Mouse (Mus musculus): ENCODE measurements around the gene Rbfox1. TPM values are rescaled to one million over a fixed set of nuclear protein-coding genes. Genes with fewer than 3 reads are reported as not detected.

The Rbfox1 gene
- polyA plus RNA-seq, 1 experiment from 2014 or later, result 339 TPM

DNA sequence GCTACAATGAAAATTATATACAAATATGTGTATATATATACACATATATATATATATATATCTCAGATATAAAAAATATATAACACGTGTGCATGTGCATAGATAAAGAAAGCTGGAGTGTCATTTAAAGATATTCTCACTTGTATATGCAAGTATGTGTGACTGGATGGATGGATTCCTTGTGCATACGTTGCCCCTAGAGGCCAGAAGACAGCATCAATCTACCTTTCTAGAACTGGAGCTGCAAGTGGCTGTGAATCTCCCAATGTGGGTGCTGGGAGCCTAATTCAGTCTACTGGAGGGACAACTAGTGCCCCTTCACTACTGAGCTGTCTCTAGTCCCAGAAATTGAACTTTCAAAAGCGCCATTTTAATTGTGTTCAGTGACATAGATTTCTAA lies 471.8 kb downstream of the Rbfox1 start:
- H3K4me2 ChIP-seq (ENCODE audit: low read depth, low read length), result no peak overlapping the region
- H3K9me3 ChIP-seq (ENCODE audit: control insufficient read depth, low read length), result no peaks in the 10 kb centered on the region
- H3K4me1 ChIP-seq (ENCODE audit: control insufficient read depth, insufficient read depth, low read length), result no peaks in the 10 kb centered on the region
- ATAC-seq (ENCODE audit: low read depth), result no peak
- no peak overlapping the region for H3K9ac ChIP-seq (replicated peaks; ENCODE audit: low read depth, low read length)
- H3K36me3 ChIP-seq (ENCODE audit: control insufficient read depth, insufficient read depth, low read length), result no peaks in the 10 kb centered on the region
- H3K4me3 ChIP-seq (ENCODE audit: low read depth, low read length), result no peak overlapping the region
- WGBS, result 70% methylated on average over 3 of the region's 3 CpGs
- no peak overlapping the region for H3K27ac ChIP-seq (ENCODE audit: low read depth, low read length)
- no peaks in the 10 kb centered on the region for H3K27me3 ChIP-seq (ENCODE audit: control insufficient read depth, insufficient read depth, low read length)

GRCm38 (mm10) chr16:6365793-6366192 lies 480.6 kb downstream of the Rbfox1 start:
- no peaks in the 10 kb centered on the region for H3K27me3 ChIP-seq (ENCODE audit: control insufficient read depth, insufficient read depth, low read length)
- 88% methylated on average over 2 of the region's 2 CpGs for WGBS
- ATAC-seq (ENCODE audit: low read depth), result no peak

DNA sequence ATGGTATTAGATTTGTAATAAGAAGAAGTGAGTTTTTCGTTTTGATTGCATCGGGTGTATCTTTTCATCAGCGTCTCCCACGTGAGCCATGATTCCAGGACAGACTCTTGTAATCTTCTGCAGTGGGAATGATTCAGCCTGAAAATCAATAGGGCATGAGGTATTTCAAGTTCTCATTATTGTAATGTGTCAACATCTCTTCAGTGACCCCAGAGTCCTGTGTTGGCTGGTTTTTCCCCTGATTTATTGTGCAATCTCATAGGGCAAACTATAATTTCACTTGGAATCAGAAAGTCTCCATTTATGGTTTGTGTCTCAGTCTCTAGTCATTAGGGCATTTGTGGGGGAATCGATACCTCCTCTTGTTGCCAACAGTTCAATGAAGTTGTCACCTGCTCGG lies 481.5 kb downstream of the Rbfox1 start:
- ATAC-seq (ENCODE audit: low read depth), result no peak
- WGBS, result 78% methylated on average over 6 of the region's 6 CpGs

More at GRCm38 (mm10) chr16:6365793-6366192, 480.6 kb downstream of the Rbfox1 start:
- Histone ChIP-seq H3K9ac (replicated peaks; ENCODE audit: low read depth, low read length) (no peak overlapping the region), H3K9me3 (ENCODE audit: control insufficient read depth, low read length) (no peaks in the 10 kb centered on the region), H3K36me3 (ENCODE audit: control insufficient read depth, insufficient read depth, low read length) (no peaks in the 10 kb centered on the region), H3K4me1 (ENCODE audit: control insufficient read depth, insufficient read depth, low read length) (no peaks in the 10 kb centered on the region), H3K27ac (ENCODE audit: low read depth, low read length) (no peak overlapping the region), H3K4me3 (ENCODE audit: low read depth, low read length) (no peak overlapping the region), H3K4me2 (ENCODE audit: low read depth, low read length) (no peak overlapping the region)

DNA sequence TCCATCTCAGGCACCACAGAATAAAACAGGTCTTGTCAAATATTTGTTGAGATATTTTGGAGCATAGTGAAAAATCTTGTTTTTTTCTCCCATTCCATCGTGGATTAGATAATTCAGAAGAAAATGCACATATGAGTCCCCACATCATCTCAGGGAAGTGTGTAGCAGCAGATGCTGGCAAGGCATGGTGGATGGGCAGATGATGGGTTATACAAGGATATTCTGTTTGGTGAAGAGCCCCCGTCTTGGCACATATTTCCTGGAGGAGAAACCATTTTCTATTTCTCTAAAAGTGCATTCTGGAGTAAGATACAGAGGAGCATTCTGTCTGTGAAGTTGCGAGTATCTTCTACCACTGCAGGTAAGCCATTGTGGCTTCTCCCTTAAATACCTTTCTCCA lies 495.8 kb downstream of the Rbfox1 start:
- no peak overlapping the region for H3K4me2 ChIP-seq (ENCODE audit: low read depth, low read length)
- no peaks in the 10 kb centered on the region for H3K27me3 ChIP-seq (ENCODE audit: control insufficient read depth, insufficient read depth, low read length)
- no peak overlapping the region for H3K27ac ChIP-seq (ENCODE audit: low read depth, low read length)
- no peak overlapping the region for H3K4me3 ChIP-seq (ENCODE audit: low read depth, low read length)
- no peaks in the 10 kb centered on the region for H3K9me3 ChIP-seq (ENCODE audit: control insufficient read depth, low read length)
- H3K36me3 ChIP-seq (ENCODE audit: control insufficient read depth, insufficient read depth, low read length), result no peaks in the 10 kb centered on the region
- 92% methylated on average over 3 of the region's 3 CpGs for WGBS
- no peak for ATAC-seq (ENCODE audit: low read depth)
- no peak overlapping the region for H3K9ac ChIP-seq (replicated peaks; ENCODE audit: low read depth, low read length)
- peaks cover 13% of the 10 kb centered on the region for H3K4me1 ChIP-seq (ENCODE audit: control insufficient read depth, insufficient read depth, low read length)

More for the DNA sequence above, 481.5 kb downstream of the Rbfox1 start:
- Histone ChIP-seq H3K9ac (replicated peaks; ENCODE audit: low read depth, low read length) (no peak overlapping the region), H3K27ac (ENCODE audit: low read depth, low read length) (no peak overlapping the region), H3K4me2 (ENCODE audit: low read depth, low read length) (no peak overlapping the region), H3K27me3 (ENCODE audit: control insufficient read depth, insufficient read depth, low read length) (no peaks in the 10 kb centered on the region), H3K9me3 (ENCODE audit: control insufficient read depth, low read length) (no peaks in the 10 kb centered on the region), H3K4me3 (ENCODE audit: low read depth, low read length) (no peak overlapping the region), H3K4me1 (ENCODE audit: control insufficient read depth, insufficient read depth, low read length) (no peaks in the 10 kb centered on the region), H3K36me3 (ENCODE audit: control insufficient read depth, insufficient read depth, low read length) (no peaks in the 10 kb centered on the region)

DNA sequence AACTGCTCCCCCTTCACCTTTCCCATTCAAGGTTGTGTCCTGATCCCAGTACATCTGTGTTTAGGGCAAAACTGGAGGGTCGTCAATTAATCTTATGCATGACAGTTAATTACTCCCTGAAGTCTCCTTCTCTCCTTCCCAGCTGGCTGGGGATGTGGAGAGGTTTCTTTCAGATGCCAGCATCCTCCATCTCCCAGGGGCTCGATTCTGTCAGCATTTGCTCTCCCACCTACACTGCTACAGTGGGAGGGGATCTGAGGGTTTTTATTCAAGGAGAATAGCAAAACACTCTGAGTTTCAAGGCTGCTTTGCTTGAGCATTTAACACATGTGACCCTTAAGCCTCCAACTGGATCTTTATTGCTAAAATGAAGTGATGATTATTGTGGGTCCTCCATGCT lies 496.4 kb downstream of the Rbfox1 start:
- Histone ChIP-seq H3K9me3 (ENCODE audit: control insufficient read depth, low read length) (no peaks in the 10 kb centered on the region), H3K9ac (replicated peaks; ENCODE audit: low read depth, low read length) (no peak overlapping the region), H3K27me3 (ENCODE audit: control insufficient read depth, insufficient read depth, low read length) (no peaks in the 10 kb centered on the region), H3K27ac (ENCODE audit: low read depth, low read length) (peak overlapping the region; percentile 48; the same call in 1 of the 2 replicates), H3K4me3 (ENCODE audit: low read depth, low read length) (no peak overlapping the region), H3K4me2 (ENCODE audit: low read depth, low read length) (no peak overlapping the region), H3K4me1 (ENCODE audit: control insufficient read depth, insufficient read depth, low read length) (peaks cover 13% of the 10 kb centered on the region), H3K36me3 (ENCODE audit: control insufficient read depth, insufficient read depth, low read length) (no peaks in the 10 kb centered on the region)
- ATAC-seq (ENCODE audit: low read depth), result no peak
- 55% methylated on average over 2 of the region's 2 CpGs for WGBS

DNA sequence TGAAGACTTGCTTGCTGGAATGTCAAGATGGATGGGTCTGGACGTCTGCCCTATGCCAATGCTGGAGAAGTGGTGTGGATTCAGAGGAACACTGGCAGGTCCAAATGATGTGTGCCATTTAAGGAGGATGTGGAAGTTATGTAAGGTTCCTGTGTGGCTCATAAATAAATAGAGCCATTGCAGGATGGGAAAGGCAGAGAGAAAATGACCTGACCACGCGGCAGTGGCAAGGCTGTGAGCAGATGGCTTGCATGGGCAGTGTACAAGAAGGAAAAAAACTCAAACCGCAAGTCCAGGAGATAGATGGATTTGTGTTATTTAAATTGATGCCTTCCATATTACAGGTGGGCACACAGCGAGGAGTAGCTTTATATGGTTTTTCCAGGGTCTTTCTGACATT lies 497.6 kb downstream of the Rbfox1 start:
- no peaks in the 10 kb centered on the region for H3K9me3 ChIP-seq (ENCODE audit: control insufficient read depth, low read length)
- WGBS, result 88% methylated on average over 5 of the region's 5 CpGs

DNA sequence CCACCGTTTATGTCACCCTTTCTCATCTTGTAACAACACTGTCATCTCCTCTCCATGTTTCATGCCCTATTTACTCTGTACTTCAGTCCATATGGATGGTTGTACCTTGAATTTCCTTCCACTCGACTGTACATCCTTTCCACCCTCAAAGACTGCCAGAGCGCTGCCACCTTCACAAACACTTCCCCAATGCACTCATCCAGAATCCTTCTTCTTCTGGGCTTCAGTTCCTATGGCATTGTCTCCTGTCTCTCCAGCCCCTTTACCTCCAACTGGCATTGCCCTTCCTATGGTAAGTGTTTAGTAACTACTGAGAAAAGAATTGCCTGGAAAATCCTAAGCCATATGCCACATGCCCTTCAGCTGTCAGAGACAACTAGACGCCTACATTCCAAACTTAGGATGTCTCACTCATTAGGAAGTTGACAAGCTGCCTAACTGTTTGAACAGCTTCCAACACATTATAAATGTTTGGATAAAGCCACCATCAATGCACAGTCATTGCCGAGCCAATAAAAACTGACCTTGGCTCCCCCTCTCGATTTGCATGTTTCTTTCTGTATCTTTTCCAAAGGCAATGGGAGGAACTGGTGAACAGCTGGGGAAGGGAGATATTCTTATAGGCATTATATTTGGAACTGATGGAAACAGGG lies 505.2 kb downstream of the Rbfox1 start:
- Histone ChIP-seq H3K4me3 (ENCODE audit: low read depth, low read length) (no peak overlapping the region), H3K27ac (ENCODE audit: low read depth, low read length) (no peak overlapping the region), H3K9ac (replicated peaks; ENCODE audit: low read depth, low read length) (no peak overlapping the region), H3K4me2 (ENCODE audit: low read depth, low read length) (no peak overlapping the region), H3K4me1 (ENCODE audit: control insufficient read depth, insufficient read depth, low read length) (no peaks in the 10 kb centered on the region), H3K36me3 (ENCODE audit: control insufficient read depth, insufficient read depth, low read length) (no peaks in the 10 kb centered on the region), H3K9me3 (ENCODE audit: control insufficient read depth, low read length) (no peaks in the 10 kb centered on the region), H3K27me3 (ENCODE audit: control insufficient read depth, insufficient read depth, low read length) (no peaks in the 10 kb centered on the region)
- no peak for ATAC-seq (ENCODE audit: low read depth)
- WGBS, result 90% methylated on average over 6 of the region's 6 CpGs

More for the DNA sequence above, 497.6 kb downstream of the Rbfox1 start:
- no peak overlapping the region for H3K9ac ChIP-seq (replicated peaks; ENCODE audit: low read depth, low read length)
- H3K36me3 ChIP-seq (ENCODE audit: control insufficient read depth, insufficient read depth, low read length), result no peaks in the 10 kb centered on the region
- H3K27ac ChIP-seq (ENCODE audit: low read depth, low read length), result no peak overlapping the region
- H3K4me1 ChIP-seq (ENCODE audit: control insufficient read depth, insufficient read depth, low read length), result peaks cover 13% of the 10 kb centered on the region
- no peak for ATAC-seq (ENCODE audit: low read depth)
- no peaks in the 10 kb centered on the region for H3K27me3 ChIP-seq (ENCODE audit: control insufficient read depth, insufficient read depth, low read length)
- no peak overlapping the region for H3K4me3 ChIP-seq (ENCODE audit: low read depth, low read length)
- no peak overlapping the region for H3K4me2 ChIP-seq (ENCODE audit: low read depth, low read length)

DNA sequence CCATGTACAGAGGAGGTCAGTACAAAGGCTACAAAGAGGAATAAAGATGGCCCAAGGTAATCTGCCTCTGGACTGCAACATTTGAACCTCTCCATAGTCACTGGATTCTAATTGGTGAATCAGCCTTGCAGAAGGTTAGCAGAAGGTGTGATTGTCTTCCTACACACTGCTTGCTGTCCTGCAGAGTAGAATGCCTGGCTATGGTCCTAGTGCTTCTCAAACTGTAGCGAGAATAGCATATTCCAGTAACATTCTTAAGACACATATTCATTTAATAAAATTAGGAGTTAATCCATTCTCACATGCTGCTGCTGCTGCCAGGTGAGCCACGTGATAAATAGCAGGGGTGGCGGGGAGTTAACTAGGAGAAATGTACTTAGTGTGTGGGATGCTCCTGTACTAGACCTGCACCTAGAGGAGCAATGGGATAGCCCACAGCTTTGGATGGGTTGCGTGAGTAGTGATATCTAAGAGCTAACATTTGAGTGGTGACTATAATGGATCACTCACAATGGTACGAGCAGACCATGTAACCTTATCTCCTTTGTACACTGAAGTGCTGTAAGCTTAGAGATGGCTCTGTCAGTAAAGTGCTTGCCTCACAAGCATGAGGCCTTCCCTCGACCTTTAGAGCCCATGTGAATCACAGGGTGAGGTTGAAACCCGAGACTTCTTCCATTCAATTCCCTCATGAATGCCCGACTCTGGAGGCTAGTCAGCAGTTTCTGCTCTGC lies 511.7 kb downstream of the Rbfox1 start:
- 60% methylated on average over 8 of the region's 8 CpGs for WGBS
- ATAC-seq (ENCODE audit: low read depth), result no peak
- no peak overlapping the region for H3K9ac ChIP-seq (replicated peaks; ENCODE audit: low read depth, low read length)
- no peaks in the 10 kb centered on the region for H3K27me3 ChIP-seq (ENCODE audit: control insufficient read depth, insufficient read depth, low read length)
- H3K27ac ChIP-seq (ENCODE audit: low read depth, low read length), result no peak overlapping the region
- H3K4me3 ChIP-seq (ENCODE audit: low read depth, low read length), result no peak overlapping the region
- no peaks in the 10 kb centered on the region for H3K4me1 ChIP-seq (ENCODE audit: control insufficient read depth, insufficient read depth, low read length)
- no peaks in the 10 kb centered on the region for H3K36me3 ChIP-seq (ENCODE audit: control insufficient read depth, insufficient read depth, low read length)
- H3K4me2 ChIP-seq (ENCODE audit: low read depth, low read length), result no peak overlapping the region
- no peaks in the 10 kb centered on the region for H3K9me3 ChIP-seq (ENCODE audit: control insufficient read depth, low read length)

GRCm38 (mm10) chr16:6397635-6398034 lies 512.5 kb downstream of the Rbfox1 start:
- no peak for ATAC-seq (ENCODE audit: low read depth)
- 96% methylated on average over 2 of the region's 2 CpGs for WGBS

More at GRCm38 (mm10) chr16:6397635-6398034, 512.5 kb downstream of the Rbfox1 start:
- no peaks in the 10 kb centered on the region for H3K27me3 ChIP-seq (ENCODE audit: control insufficient read depth, insufficient read depth, low read length)
- no peaks in the 10 kb centered on the region for H3K9me3 ChIP-seq (ENCODE audit: control insufficient read depth, low read length)
- H3K9ac ChIP-seq (replicated peaks; ENCODE audit: low read depth, low read length), result no peak overlapping the region
- H3K4me1 ChIP-seq (ENCODE audit: control insufficient read depth, insufficient read depth, low read length), result no peaks in the 10 kb centered on the region
- no peaks in the 10 kb centered on the region for H3K36me3 ChIP-seq (ENCODE audit: control insufficient read depth, insufficient read depth, low read length)
- H3K27ac ChIP-seq (ENCODE audit: low read depth, low read length), result no peak overlapping the region
- H3K4me3 ChIP-seq (ENCODE audit: low read depth, low read length), result no peak overlapping the region
- no peak overlapping the region for H3K4me2 ChIP-seq (ENCODE audit: low read depth, low read length)

All from neural tube, embryonic 14.5 days (tissue).